Mouse (Mus musculus) c-Kit-positive CD71-negative TER-119-negative erythroid progenitor cells, embryonic 14.5 days (primary cell): ENCODE measurements at regions not wholly inside any gene's neighbourhood (a gene's known extent, or its start where the extent isn't known, plus 50 kb on each side); places are given as distances from the start of the nearest gene placed in this dataset.

Experiments
- DNase-seq: peaks from one replicate; pipeline ENCODE4 v3.0.0-alpha.2; 2013; ENCODE audit warnings: low read depth

- DNase-seq = no peak
These were observed 152.6 kb downstream of the Chst1 start for GRCm38 (mm10) chr2:92752156-92752555.

DNA sequence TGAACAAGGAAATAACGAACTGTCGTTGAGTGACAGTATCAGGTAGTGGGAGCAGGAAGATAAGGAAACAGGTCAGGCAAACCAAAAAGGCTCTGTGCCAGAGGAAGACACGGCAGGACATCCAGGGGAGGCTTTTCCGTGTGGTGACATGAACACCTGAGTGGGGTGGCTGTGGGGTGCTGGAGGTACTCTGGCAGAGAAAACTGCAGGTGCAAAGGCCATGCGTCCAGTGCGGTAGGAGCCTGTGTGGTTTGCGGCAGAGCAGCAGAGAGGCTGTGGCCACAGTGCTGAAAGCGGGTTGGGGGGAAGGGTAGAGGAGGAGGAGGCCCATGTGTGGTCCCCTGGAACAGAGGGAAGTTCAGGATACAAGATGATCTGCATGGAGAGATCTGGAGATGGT lies 153.3 kb downstream of the Chst1 start:
- DNase-seq = no peak

DNA sequence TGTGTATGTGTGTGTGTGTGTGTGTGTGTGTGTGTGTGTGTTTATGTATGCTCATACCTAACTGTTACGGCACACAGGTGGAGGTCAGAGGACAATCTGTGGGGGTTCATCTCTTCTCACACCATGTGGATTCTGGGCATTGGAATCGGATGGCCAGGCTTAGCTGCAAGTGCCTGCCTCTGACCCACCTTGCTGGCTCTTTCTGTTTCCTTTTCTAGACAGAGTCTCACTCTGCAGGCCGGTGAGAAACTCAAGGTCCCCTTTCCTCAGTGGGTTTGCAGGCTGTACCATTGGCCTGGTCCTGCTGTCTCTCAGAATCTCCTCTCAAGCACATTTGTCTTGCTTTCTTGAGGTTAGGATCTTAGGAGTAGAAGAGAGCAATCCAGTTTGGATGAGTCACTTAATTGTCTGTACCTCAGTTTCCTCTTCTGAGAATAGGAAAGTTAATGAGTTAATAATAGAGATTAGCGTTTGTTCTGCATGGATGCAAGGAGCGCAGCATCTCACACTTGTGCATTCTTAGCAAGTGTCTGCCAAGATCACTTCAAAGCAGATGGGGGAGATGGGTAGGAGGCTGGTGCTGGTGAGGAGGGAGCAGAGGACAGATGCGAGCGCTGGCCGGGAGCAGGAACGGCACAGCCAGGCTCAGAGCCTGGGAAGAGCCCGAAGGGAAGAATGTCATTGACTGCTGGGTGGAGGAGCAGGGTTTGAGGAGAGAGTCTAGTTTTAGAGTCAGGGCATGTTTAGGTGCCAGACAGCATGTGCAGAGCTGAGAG lies 155.2 kb downstream of the Chst1 start:
- DNase-seq = no peak

- DNase-seq = no peak
These were observed 157.0 kb downstream of the Chst1 start for GRCm38 (mm10) chr2:92756491-92756890.

GRCm38 (mm10) chr2:92758775-92759174 lies 156.1 kb upstream of the Syt13 start:
- DNase-seq = no peak

- no peak for DNase-seq
These were observed 150.8 kb upstream of the Syt13 start for GRCm38 (mm10) chr2:92763881-92764635.

GRCm38 (mm10) chr2:92767476-92768005 lies 147.4 kb upstream of the Syt13 start:
- no peak for DNase-seq

GRCm38 (mm10) chr2:92768088-92768487 lies 146.8 kb upstream of the Syt13 start:
- DNase-seq = no peak

DNA sequence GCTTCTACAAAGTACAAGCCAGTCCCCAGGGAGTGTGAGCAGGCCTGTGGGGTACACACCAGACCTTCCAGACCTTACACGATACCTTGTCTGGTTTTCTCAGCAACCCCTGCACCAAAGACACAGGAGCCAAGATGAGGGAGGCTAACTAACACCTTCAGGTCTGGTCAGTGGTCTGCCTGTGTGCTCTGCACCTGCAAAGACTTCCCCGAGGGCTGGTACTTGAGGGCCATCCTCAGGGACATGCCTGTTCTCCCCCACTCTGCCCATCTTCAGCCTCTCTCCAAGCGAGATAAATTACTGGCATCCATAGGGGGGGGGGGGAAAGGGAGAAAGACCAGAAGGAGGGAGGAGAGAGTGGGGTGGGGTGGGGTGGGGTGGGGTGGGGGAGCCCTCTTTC lies 145.8 kb upstream of the Syt13 start:
- DNase-seq = no peak

- DNase-seq = no peak
These were observed 144.8 kb upstream of the Syt13 start for GRCm38 (mm10) chr2:92770098-92770497.

GRCm38 (mm10) chr2:92772623-92773022 lies 142.3 kb upstream of the Syt13 start:
- DNase-seq = no peak

DNA sequence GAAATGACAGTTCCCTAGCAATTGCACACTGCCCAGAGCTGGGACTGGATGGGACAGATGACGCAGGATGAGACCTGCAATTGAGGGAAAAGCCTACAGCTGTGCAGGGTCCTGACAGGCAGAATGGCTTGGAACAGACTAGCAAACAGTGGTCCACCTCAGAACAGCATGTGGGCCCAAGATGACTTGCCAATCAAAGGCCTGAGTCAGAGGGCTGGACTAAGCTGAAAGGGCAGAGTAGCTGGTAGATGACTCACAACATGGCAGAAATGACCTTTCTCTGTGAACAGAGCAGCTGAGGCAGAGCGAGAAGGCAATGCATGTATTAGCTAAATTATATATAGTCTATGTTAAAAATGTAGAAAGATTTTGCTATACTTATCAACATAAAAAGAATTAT lies 138.4 kb upstream of the Syt13 start:
- DNase-seq = no peak

DNA sequence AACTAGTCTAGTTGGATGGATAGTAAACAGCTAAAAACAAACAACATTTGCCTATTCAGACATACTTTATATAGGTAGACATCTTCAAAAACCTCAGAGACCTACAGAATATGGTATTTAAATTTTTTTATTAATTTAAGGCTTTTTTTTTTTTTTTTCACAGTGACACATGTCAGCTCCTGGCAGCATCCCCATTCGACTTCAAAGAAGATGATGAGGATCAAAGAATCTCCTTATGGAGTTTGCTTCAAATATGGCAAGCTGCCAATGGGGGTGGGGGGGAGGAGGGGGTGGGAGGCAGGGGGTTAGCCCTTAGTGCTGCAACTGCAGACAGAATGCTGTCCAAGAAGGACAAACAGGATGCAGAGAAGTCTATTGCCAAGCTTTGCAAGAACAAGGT lies 135.8 kb upstream of the Syt13 start:
- DNase-seq = no peak

GRCm38 (mm10) chr2:92780021-92780420 lies 134.9 kb upstream of the Syt13 start:
- no peak for DNase-seq

DNA sequence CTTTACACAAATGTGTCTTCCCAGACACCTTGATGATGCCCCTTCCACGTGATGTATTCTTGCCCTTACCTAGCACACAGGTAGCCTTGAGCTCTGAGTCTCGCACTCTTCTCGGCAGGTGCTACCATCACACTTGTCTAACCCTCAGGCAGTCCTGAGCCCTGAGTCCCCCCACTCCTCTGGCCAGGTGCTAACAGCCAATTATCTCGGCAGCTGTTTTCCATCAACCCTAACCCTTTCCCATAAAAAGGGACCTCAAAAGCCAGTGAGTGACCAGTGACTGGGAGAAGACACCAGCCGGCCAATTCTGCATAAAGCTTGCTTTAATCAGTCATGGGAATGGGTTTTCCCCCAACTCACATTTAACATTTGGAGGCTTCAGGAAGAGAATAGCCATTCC lies 133.4 kb upstream of the Syt13 start:
- no peak for DNase-seq

- DNase-seq = no peak
These were observed 132.3 kb upstream of the Syt13 start for GRCm38 (mm10) chr2:92782621-92783020.

DNA sequence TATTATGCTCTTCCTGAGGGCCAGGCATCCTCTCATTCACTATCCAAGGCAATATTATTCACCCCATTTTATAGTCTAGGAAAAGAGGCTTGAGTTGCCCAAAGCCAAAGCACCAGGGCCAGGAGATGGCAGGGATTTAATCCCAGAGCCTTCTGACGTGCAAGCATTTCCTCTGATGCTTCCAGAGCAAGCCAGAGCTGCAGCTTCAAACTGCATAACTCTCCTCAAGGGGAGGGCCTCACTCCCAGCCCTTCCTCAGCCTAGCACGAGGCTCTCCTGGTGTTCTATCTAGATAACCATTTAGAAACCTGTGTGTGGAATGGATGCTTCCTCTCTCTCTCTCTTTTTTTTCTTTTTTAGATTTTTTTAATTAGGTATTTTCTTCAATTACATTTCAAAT lies 130.0 kb upstream of the Syt13 start:
- DNase-seq = no peak

- DNase-seq = no peak
These were observed 126.9 kb upstream of the Syt13 start for GRCm38 (mm10) chr2:92787925-92788410.

DNA sequence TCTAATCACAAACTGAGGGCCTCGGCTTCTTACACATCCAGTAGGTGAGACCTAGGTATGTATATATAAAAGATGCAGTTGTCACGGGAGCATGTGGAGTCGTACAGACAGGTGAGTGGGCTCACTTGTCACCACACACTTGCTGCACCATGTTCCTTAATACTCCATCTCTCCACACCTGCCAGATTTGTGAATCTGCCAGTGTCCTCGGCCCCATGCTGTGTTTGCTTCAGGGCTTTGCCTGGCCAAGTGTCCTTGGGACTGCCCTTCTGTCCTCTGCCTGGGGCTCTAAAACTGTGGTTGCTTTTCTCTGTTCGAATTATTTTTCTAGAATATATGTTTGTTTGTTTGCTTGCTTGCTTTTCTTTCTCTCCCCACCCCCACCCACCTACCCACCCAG lies 126.0 kb upstream of the Syt13 start:
- DNase-seq = no peak

- no peak for DNase-seq
These were observed 124.5 kb upstream of the Syt13 start for GRCm38 (mm10) chr2:92790374-92790773.

DNA sequence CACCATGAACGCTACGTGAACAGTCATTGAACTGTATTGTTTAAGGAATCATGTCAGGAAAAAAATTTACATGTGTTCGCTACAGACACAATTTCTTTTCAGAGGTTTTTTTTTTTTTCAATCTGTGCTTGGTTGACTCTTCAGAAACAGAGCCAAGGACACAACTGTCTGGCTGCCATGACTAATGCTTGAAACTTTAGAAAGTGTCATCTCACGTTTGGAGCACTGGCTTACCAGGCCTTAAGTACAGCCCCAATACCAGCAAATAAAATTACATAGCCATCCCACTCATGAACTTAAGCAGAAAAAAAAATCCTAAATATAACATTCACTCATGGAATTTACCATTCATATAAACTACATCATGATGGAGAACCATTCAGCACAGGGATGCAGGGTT lies 115.1 kb upstream of the Syt13 start:
- DNase-seq = no peak

GRCm38 (mm10) chr2:92800667-92801066 lies 114.2 kb upstream of the Syt13 start:
- DNase-seq = no peak

- DNase-seq = no peak
These were observed 110.0 kb upstream of the Syt13 start for GRCm38 (mm10) chr2:92804916-92805315.
